Mouse (Mus musculus) hindbrain, embryonic 16.5 days (tissue): ENCODE data around the gene Vmn1r231. TPM values are rescaled to one million over a fixed set of nuclear protein-coding genes. Genes with fewer than 3 reads are reported as not detected.
A peak's percentile ranks its signal among the peaks of the same experiment; 100 is the strongest.

Source experiments
- ATAC-seq: fragments of 200-750 bp; cut with Nextera tagmentation; 2 replicates; pipeline ENCODE4 v1.8.0; 2017; ENCODE audit warnings: moderate TSS enrichment, moderate library complexity
- H3K27ac ChIP-seq: fragments of 300-500 bp; sonication (generic); 2 replicates; pipeline ENCODE4 v1.5.1; 2014; ENCODE audit warnings: low read depth, mild to moderate bottlenecking, control low read depth, low read length, moderate library complexity
- H3K27me3 ChIP-seq: fragments of 300-500 bp; sonication (generic); replicated peaks from 2 replicates; pipeline ENCODE4 v1.6.1; 2014; ENCODE audit warnings: low read length; ENCODE audit not compliant: control insufficient read depth, insufficient read depth
- H3K36me3 ChIP-seq: fragments of 300-500 bp; sonication (generic); 2 replicates; pipeline ENCODE4 v1.6.1; 2014; ENCODE audit warnings: mild to moderate bottlenecking, low read length, moderate library complexity, mixed read lengths; ENCODE audit not compliant: control insufficient read depth, insufficient read depth
- H3K4me1 ChIP-seq: fragments of 300-500 bp; sonication (generic); 2 replicates; pipeline ENCODE4 v1.6.1; 2014; ENCODE audit warnings: low read depth, low read length; ENCODE audit not compliant: control insufficient read depth, insufficient read depth
- H3K4me2 ChIP-seq: fragments of 300-500 bp; sonication (generic); 2 replicates; pipeline ENCODE4 v1.6.1; 2014; ENCODE audit warnings: mild to moderate bottlenecking, low read length, control low read depth, moderate library complexity
- H3K4me3 ChIP-seq: fragments of 300-500 bp; sonication (generic); 2 replicates; pipeline ENCODE4 v1.5.1; 2014; ENCODE audit warnings: mild to moderate bottlenecking, low read length, control low read depth, moderate library complexity
- H3K9ac ChIP-seq: fragments of 300-500 bp; sonication (generic); 2 replicates; pipeline ENCODE4 v1.6.1; 2014; ENCODE audit warnings: low read depth, mild to moderate bottlenecking, control low read depth, low read length, moderate library complexity
- H3K9me3 ChIP-seq: fragments of 300-500 bp; sonication (generic); 2 replicates; pipeline ENCODE4 v1.6.1; 2014; ENCODE audit warnings: mild to moderate bottlenecking, low read length, moderate library complexity; ENCODE audit not compliant: control insufficient read depth
- WGBS: fragments of 180-500 bp; shearing (Covaris S2); extraction: QIAGEN DNeasy Blood & Tissue Kit; methylation state at CpG from one replicate; pipeline ENCODE4 v1.1.7; 2014; 5-methylcytosine and 5-hydroxymethylcytosine counted together
- polyA plus RNA-seq: library from polyadenylated mRNA; unstranded; fragments of >200 nt; fragmentation: Nextera tagmentation; extraction: Ambion mirVana; gene quantifications from 2 replicates; pipeline ENCODE4 v1.2.1, GENCODE M21; 2015

Vmn1r231 gene
- polyA plus RNA-seq: not detected in 2 replicates

- no peaks in the 10 kb centered on the region for H3K4me1 ChIP-seq
- H3K27ac ChIP-seq: no peak within 1 kb of the TSS
- H3K27me3 ChIP-seq: no peaks in the 10 kb centered on the region
- no peak within 1 kb of the TSS for H3K4me2 ChIP-seq
- no peak for ATAC-seq
- H3K4me3 ChIP-seq: no peak within 1 kb of the TSS
- H3K9me3 ChIP-seq: no peaks in the 10 kb centered on the region
- no peaks in the 10 kb centered on the region for H3K36me3 ChIP-seq
- H3K9ac ChIP-seq: no peak within 1 kb of the TSS
- WGBS: 68% methylated on average over 2 of the region's 2 CpGs
Measured at GRCm38 (mm10) chr17:20904991-20905390, at the start of gene Vmn1r231. Gene Vmn1r231, minus strand, starts transcription at chr17:20905091.

- peak overlapping the region; percentile 64 for H3K4me3 ChIP-seq
- no peak for ATAC-seq
- H3K36me3 ChIP-seq: peaks cover 3% of the 10 kb centered on the region; the same call in 1 of the 2 replicates
- H3K9me3 ChIP-seq: no peaks in the 10 kb centered on the region
- no peaks in the 10 kb centered on the region for H3K27me3 ChIP-seq
- H3K9ac ChIP-seq: peak overlapping the region; percentile 91
- peak overlapping the region; percentile 90 for H3K4me2 ChIP-seq
- no peak overlapping the region for H3K27ac ChIP-seq
- H3K4me1 ChIP-seq: peaks cover 31% of the 10 kb centered on the region
Measured at GRCm38 (mm10) chr17:20946636-20947035, 41.7 kb upstream of the Vmn1r231 start.

GRCm38 (mm10) chr17:20946026-20946565 lies 41.2 kb upstream of the Vmn1r231 start:
- peak overlapping the region; percentile 98 for H3K27ac ChIP-seq
- H3K27me3 ChIP-seq: no peaks in the 10 kb centered on the region
- peak overlapping the region; percentile 64 for H3K4me3 ChIP-seq
- no peak for ATAC-seq
- H3K36me3 ChIP-seq: peaks cover under 1% of the 10 kb centered on the region; the same call in 1 of the 2 replicates
- WGBS: under 1% methylated on average over 13 of the region's 13 CpGs
- no peaks in the 10 kb centered on the region for H3K9me3 ChIP-seq
- H3K4me2 ChIP-seq: peak overlapping the region; percentile 90
- peaks cover 31% of the 10 kb centered on the region for H3K4me1 ChIP-seq
- peak overlapping the region; percentile 91 for H3K9ac ChIP-seq

- Histone ChIP-seq H3K4me2 (peak within 1 kb of the TSS; percentile 90), H3K9ac (peak within 1 kb of the TSS; percentile 91), H3K36me3 (no peaks in the 10 kb centered on the region), H3K4me3 (peak within 1 kb of the TSS; percentile 64), H3K27ac (peak within 1 kb of the TSS; percentile 98), H3K27me3 (no peaks in the 10 kb centered on the region), H3K9me3 (no peaks in the 10 kb centered on the region), H3K4me1 (peaks cover 31% of the 10 kb centered on the region)
- WGBS: under 1% methylated on average over 65 of the region's 69 CpGs
- ATAC-seq: peak; percentile 99
Measured at GRCm38 (mm10) chr17:20944985-20945891, 40.3 kb upstream of the Vmn1r231 start, which contains the start of gene Ppp2r1a. Gene Ppp2r1a, plus strand, starts transcription at chr17:20945311.

- peak overlapping the region; percentile 66 for H3K4me2 ChIP-seq
- peaks cover 30% of the 10 kb centered on the region for H3K4me1 ChIP-seq
- H3K4me3 ChIP-seq: peak overlapping the region; percentile 64
- H3K9me3 ChIP-seq: no peaks in the 10 kb centered on the region
- H3K36me3 ChIP-seq: no peaks in the 10 kb centered on the region
- ATAC-seq: no peak
- H3K27ac ChIP-seq: peak overlapping the region; percentile 96
- 50% methylated on average over 3 of the region's 3 CpGs for WGBS
- H3K27me3 ChIP-seq: no peaks in the 10 kb centered on the region
- peak overlapping the region; percentile 74 for H3K9ac ChIP-seq
Measured at GRCm38 (mm10) chr17:20944226-20944625, 39.3 kb upstream of the Vmn1r231 start.

GRCm38 (mm10) chr17:20919614-20920013 lies 14.7 kb upstream of the Vmn1r231 start, which contains the start of gene Vmn1r232:
Gene Vmn1r232, minus strand, starts transcription at chr17:20919714.
- 50% methylated on average over 1 of the region's 1 CpGs for WGBS
- H3K9ac ChIP-seq: no peak within 1 kb of the TSS
- no peak within 1 kb of the TSS for H3K4me3 ChIP-seq
- H3K27me3 ChIP-seq: no peaks in the 10 kb centered on the region
- H3K36me3 ChIP-seq: no peaks in the 10 kb centered on the region
- no peak within 1 kb of the TSS for H3K27ac ChIP-seq
- no peaks in the 10 kb centered on the region for H3K4me1 ChIP-seq
- no peak within 1 kb of the TSS for H3K4me2 ChIP-seq
- ATAC-seq: no peak
- no peaks in the 10 kb centered on the region for H3K9me3 ChIP-seq

GRCm38 (mm10) chr17:20840144-20840543 lies 64.7 kb downstream of the Vmn1r231 start, which contains the start of gene Vmn1r230:
Gene Vmn1r230, plus strand, starts transcription at chr17:20840444.
- no peak within 1 kb of the TSS for H3K27ac ChIP-seq
- H3K9me3 ChIP-seq: no peaks in the 10 kb centered on the region
- no peak within 1 kb of the TSS for H3K9ac ChIP-seq
- H3K36me3 ChIP-seq: no peaks in the 10 kb centered on the region
- no peak for ATAC-seq
- H3K27me3 ChIP-seq: no peaks in the 10 kb centered on the region
- no peak within 1 kb of the TSS for H3K4me2 ChIP-seq
- 11% methylated on average over 1 of the region's 1 CpGs for WGBS
- no peaks in the 10 kb centered on the region for H3K4me1 ChIP-seq
- no peak within 1 kb of the TSS for H3K4me3 ChIP-seq
